Mouse (Mus musculus) cortical plate, adult 2 months (tissue): ENCODE measurements around the gene Ccl3. TPM values are rescaled to one million over a fixed set of nuclear protein-coding genes. Genes with fewer than 3 reads are reported as not detected.

Experiments
- H3K27ac ChIP-seq: fragments of 200-500 bp; 2 replicates; pipeline ENCODE4 v1.5.1; 2012; ENCODE audit warnings: low read length, control low read depth, inconsistent platforms; ENCODE audit not compliant: insufficient read depth
- H3K4me1 ChIP-seq: fragments of 200-500 bp; 2 replicates; pipeline ENCODE4 v1.6.1; 2011; ENCODE audit warnings: low read length; ENCODE audit not compliant: control insufficient read depth, insufficient read depth
- H3K4me3 ChIP-seq: fragments of 200-500 bp; 2 replicates; pipeline ENCODE4 v1.5.1; 2011; ENCODE audit warnings: mild to moderate bottlenecking, low read length, control low read depth; ENCODE audit not compliant: insufficient read depth
- CTCF ChIP-seq: fragments of 200-500 bp; IDR thresholded peaks from 2 replicates; pipeline ENCODE4 v1.5.1; 2011; ENCODE audit warnings: mild to moderate bottlenecking, control low read depth, low read length; ENCODE audit not compliant: insufficient read depth; ENCODE audit errors: extremely low read depth
- POLR2A ChIP-seq: fragments of 200-500 bp; IDR thresholded peaks from 2 replicates; pipeline ENCODE4 v1.6.1; 2011; ENCODE audit warnings: mild to moderate bottlenecking, low read length, control low read depth; ENCODE audit not compliant: insufficient read depth; ENCODE audit errors: extremely low read depth
- polyA plus RNA-seq: library from polyadenylated mRNA; depleted of rRNA; stranded (reverse); fragments of >200 nt; gene quantifications from 2 replicates; pipeline ENCODE4 v1.2.3, GENCODE M21; 2012

The Ccl3 gene
- polyA plus RNA-seq, 1 experiment, result 0.84 TPM

- no peak overlapping the region for H3K4me3 ChIP-seq
- TF ChIP-seq POLR2A (no peak), CTCF (no peak)
- H3K27ac ChIP-seq, result no peak overlapping the region
These were observed 2.6 kb downstream of the Ccl3 start for GRCm38 (mm10) chr11:83646356-83647149.

GRCm38 (mm10) chr11:83645521-83645920 lies 3.6 kb downstream of the Ccl3 start, which contains the start of gene Rpl9-ps1:
TSS of gene Rpl9-ps1 (minus strand) at chr11:83645621.
- H3K4me3 ChIP-seq, result no peak within 1 kb of the TSS
- no peaks in the 10 kb centered on the region for H3K4me1 ChIP-seq
- no peak within 1 kb of the TSS for H3K27ac ChIP-seq
- no peak for TF ChIP-seq POLR2A
- no peak for TF ChIP-seq CTCF

More at GRCm38 (mm10) chr11:83646356-83647149, 2.6 kb downstream of the Ccl3 start:
- no peaks in the 10 kb centered on the region for H3K4me1 ChIP-seq

GRCm38 (mm10) chr11:83641216-83641615 lies 7.9 kb downstream of the Ccl3 start:
- H3K27ac ChIP-seq, result no peak overlapping the region
- no peak overlapping the region for H3K4me3 ChIP-seq
- no peak for TF ChIP-seq CTCF
- no peak for TF ChIP-seq POLR2A
- H3K4me1 ChIP-seq, result no peaks in the 10 kb centered on the region

- H3K27ac ChIP-seq, result no peak overlapping the region
- no peak overlapping the region for H3K4me3 ChIP-seq
- no peaks in the 10 kb centered on the region for H3K4me1 ChIP-seq
- TF ChIP-seq CTCF, result no peak
- no peak for TF ChIP-seq POLR2A
These were observed 9.0 kb downstream of the Ccl3 start for GRCm38 (mm10) chr11:83640141-83640540.

- Histone ChIP-seq H3K4me3 (no peak overlapping the region), H3K27ac (no peak overlapping the region), H3K4me1 (no peaks in the 10 kb centered on the region)
- TF ChIP-seq POLR2A, result no peak
- no peak for TF ChIP-seq CTCF
These were observed 9.6 kb downstream of the Ccl3 start for GRCm38 (mm10) chr11:83639533-83639932.

- TF ChIP-seq CTCF (no peak), POLR2A (no peak)
- H3K27ac ChIP-seq, result no peak overlapping the region
- H3K4me1 ChIP-seq, result peaks cover 2% of the 10 kb centered on the region
- H3K4me3 ChIP-seq, result no peak overlapping the region
These were observed 10.2 kb downstream of the Ccl3 start for GRCm38 (mm10) chr11:83638934-83639333.

GRCm38 (mm10) chr11:83636742-83637235 lies 12.4 kb downstream of the Ccl3 start:
- TF ChIP-seq POLR2A (no peak), CTCF (no peak)
- Histone ChIP-seq H3K4me3 (no peak overlapping the region), H3K27ac (no peak overlapping the region), H3K4me1 (peaks cover 2% of the 10 kb centered on the region)

GRCm38 (mm10) chr11:83634898-83635297 lies 14.3 kb downstream of the Ccl3 start:
- no peak overlapping the region for H3K27ac ChIP-seq
- no peak for TF ChIP-seq CTCF
- TF ChIP-seq POLR2A, result no peak
- no peak overlapping the region for H3K4me3 ChIP-seq
- H3K4me1 ChIP-seq, result peaks cover 2% of the 10 kb centered on the region

- H3K4me1 ChIP-seq, result peaks cover 2% of the 10 kb centered on the region
These were observed 14.7 kb downstream of the Ccl3 start for GRCm38 (mm10) chr11:83634425-83634824.

GRCm38 (mm10) chr11:83632744-83633143 lies 16.4 kb downstream of the Ccl3 start:
- Histone ChIP-seq H3K4me3 (no peak overlapping the region), H3K27ac (no peak overlapping the region), H3K4me1 (peaks cover 2% of the 10 kb centered on the region)
- TF ChIP-seq CTCF (no peak), POLR2A (no peak)

More at GRCm38 (mm10) chr11:83634425-83634824, 14.7 kb downstream of the Ccl3 start:
- no peak overlapping the region for H3K27ac ChIP-seq
- TF ChIP-seq POLR2A (no peak), CTCF (no peak)
- H3K4me3 ChIP-seq, result no peak overlapping the region
